Mouse (Mus musculus): ENCODE results near the gene Dph7.
A peak's percentile ranks its signal among the peaks of the same experiment; 100 is the strongest.

Gene Dph7

DNA sequence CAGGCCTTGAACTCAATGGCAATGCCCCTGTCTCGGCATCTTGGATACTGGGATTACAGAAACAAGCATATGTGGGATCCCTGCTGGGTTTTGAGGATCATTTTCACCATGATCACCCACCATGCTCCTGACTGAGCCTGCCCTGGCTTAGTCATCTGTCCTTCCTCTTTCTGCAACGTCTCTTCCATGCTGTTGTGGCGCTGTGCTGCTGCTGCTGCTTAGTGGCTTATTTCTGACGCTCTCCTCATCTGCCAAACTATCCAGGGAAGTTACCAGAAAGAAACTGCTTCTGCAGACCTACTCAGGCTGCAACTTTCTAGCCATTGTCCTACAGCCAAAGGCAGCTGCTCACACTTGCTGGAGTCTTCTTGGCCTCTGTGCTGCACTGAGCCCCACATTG, 8.2 kb downstream of the Dph7 start:
- no peak for DNase-seq (ENCODE audit: low spot score in 2 of 2)

DNA sequence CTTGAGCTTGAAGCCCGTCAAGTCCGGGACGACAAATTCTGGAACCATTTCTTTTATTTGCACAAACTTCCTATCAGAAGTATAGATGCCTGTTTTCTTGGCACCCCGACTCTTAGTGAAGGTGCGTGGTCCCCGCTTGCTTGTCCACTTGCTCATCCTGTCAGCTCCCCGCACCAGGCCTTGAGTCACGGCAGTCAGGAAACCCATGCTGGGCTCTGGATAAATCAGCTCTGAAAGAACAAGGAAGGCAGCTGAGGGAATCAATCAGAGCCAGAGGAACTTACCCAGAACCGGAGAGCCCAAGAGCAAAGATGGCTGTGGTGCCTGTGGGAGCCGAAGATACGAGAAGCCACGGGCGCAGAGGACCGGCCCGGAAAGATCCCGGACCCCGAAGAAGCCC, 12.3 kb downstream of the Dph7 start:
- DNase-seq (ENCODE audit: low spot score in 2 of 2): peak in 1 of 2 experiments; percentile 31

DNA sequence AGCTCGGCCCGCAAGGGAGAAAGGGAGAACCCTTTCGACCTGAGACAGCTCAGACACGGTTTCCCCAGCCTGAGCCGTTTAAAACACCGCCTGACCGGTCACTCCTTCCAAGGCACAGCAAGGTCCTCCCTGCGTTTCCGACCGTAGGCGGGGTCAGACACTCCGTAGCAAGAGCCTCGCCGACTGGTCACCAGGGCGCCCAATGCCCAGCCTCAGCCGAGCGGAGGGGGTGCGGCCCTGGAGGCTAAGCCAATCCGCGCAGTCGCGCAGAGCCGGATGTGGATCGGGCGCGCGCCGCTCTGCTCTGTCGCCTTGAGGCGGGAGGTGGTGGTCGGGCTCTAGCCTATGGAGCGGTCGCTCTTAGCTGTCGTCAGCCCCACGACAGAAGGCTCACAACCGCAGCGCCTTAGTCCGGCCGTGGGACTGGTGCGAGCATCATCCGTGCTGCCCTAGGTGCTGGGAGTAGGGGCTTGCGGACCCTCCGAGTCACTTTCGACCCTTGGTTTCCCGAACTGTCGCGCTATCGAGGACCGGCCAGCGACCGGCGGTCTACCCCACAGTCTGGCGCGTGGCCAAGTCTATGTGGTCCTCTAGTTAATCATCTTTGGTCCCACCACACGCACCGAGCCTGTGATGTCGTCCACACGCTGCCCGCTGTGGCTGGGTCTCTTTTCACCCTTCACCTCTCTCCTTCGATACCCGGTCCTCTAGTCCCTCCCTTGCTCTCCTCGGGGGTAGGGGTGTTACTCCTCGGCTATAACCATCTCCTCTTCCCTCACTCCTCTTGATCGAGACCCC, 12.9 kb downstream of the Dph7 start, which contains the start of gene Mrpl41:
Gene Mrpl41 (minus strand): TSS at position 193 of the 798 bp plus-strand sequence.
- peak; percentile 95 to 97 for DNase-seq (ENCODE audit: low spot score in 2 of 2)

DNA sequence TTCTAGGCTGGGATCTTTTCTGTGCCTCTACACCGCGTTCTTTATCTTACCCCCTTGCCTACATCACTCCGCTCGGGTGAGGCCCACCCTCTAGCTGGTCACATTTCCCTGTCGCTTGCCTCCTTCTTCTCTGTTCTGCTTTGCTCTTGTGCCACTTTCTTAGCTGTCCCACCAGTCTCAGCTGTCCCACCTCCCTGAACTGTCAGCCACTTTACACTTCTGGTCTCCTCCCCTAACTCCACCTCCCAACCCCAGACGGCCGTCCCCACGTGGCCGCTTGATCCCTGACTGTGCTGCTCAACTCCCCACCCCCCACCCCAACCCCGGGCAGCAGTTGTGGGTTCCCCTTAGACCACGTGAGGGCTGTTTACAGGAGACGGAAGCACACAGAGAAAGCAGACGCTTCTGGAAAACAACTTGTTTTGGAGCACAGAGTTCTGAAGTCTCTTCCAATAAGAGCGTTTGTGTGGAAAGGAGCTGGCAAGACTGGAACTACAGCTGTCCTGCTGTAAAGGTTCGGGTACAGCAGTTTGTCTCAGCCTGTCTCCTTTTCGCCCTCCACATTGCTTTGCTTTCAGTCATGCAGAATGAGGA, 13.6 kb downstream of the Dph7 start, which contains the start of gene Pnpla7:
Gene Pnpla7 (plus strand): TSS at position 330 of the 594 bp plus-strand sequence.
- DNase-seq (ENCODE audit: low spot score in 2 of 2): peak; percentile 65

DNA sequence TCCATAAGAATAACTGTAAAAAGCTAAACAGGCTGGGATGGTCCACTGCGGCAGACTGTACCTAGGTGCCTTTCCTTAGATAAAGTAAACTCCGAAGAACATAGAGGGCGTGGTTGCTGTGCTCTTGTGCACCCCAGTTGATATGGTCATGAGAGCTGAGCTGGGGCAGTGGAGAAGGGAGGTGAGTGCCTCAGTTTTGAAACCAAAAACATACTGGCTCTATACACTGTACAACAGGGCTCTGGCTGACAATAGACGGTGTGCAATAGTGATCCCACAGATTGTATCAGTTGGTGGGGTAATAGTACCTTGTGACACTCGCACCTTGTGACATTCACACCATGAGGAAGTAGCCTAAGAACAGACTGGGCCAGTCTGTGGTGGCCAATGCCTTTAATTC, 14.8 kb downstream of the Dph7 start:
- DNase-seq (ENCODE audit: low spot score in 2 of 2): no peak

DNA sequence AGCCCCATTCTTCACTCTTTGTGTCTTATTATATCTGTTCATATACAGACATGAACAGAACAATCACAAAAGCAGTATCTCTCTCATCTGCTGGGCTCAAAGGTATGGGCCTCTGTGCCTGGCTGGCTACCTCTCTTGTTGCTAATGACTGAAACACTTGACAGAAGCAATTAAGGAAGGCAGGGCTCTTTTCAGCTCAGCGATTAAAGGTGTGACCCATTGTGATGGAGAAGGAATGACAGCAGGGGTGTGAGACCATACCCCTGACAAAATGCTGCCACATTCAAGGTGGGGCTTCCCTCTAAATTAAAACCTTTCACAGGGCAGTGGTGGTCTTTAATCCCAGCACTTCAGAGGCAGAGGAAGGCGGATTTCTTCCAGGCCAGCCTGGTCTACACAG, 25.6 kb downstream of the Dph7 start:
- DNase-seq (ENCODE audit: low spot score in 2 of 2): no peak

DNA sequence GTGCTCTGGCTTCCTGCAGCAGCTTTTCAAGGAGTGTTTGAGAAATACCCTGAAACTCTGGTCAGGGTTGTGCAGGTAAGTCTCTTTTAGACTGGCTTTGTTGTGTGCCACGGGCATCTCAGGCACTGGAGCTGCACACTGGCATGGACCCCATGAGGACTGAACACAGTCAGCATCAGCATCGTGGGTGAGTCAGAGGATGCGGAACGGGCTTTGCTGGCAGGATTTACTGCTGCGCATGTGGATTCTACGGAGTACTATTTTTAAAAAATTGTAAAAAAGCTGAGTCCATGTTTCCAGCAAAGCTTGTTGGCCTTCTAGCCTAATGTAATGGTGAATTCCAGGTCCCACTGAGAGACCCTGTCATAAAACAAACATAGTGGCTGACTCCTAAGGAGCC, 33.1 kb downstream of the Dph7 start:
- peak in 1 of 2 experiments; percentile 40 for DNase-seq (ENCODE audit: low spot score in 2 of 2)

DNA sequence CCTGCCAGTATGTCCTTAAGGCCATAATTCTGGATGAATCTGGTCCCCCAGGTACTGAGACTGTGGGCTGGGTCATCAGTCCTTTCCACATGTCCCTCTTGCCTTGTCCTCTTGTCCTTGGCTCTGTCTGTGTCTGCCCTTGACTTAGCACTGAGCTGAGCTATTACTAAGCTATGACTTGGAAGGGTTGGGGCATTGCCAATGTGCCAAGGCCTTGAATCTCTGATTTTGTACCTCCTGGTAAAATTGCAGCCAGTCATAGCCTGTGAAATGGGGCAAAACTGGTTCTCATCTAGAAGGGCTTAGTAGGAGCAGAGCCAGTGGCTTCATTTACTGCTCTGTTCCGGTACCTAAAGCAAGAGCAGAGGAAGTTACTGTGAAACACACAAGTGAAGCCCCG, 34.3 kb downstream of the Dph7 start:
- no peak for DNase-seq (ENCODE audit: low spot score in 2 of 2)

DNA sequence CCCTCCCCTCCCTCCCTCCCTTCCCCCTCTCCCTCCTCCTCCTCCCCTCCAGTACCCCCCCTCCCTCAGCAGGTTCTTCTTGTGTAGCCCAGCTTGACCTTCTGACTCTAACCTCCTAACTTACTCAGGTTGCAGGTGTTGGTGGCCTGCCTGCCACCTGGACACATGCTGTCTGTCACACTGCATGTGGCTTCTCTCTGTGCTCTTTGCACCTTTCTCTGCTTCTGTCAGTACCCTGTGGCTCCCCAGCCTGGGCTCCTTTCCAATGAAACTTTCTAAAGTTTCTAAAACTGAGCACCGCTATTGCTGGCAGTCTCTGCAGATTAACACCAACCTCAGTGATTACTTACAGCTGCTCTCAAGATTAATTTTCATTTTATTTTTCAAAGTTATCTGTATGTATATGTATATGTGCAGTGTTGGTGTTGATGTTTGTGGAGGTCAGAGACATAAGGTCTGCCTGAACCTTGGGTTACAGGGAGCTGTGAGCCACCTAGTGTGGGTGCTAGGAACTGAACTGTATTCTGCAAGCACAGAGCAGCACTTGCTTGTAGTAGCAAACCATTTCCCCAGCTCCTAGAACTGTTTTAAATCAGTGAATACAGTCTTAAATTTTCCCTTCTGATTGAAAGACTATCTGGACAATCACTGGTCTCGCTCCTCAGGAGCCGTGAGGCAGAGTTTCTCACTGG, 38.5 kb downstream of the Dph7 start:
- DNase-seq (ENCODE audit: low spot score in 2 of 2): peak in 1 of 2 experiments; percentile 12

DNA sequence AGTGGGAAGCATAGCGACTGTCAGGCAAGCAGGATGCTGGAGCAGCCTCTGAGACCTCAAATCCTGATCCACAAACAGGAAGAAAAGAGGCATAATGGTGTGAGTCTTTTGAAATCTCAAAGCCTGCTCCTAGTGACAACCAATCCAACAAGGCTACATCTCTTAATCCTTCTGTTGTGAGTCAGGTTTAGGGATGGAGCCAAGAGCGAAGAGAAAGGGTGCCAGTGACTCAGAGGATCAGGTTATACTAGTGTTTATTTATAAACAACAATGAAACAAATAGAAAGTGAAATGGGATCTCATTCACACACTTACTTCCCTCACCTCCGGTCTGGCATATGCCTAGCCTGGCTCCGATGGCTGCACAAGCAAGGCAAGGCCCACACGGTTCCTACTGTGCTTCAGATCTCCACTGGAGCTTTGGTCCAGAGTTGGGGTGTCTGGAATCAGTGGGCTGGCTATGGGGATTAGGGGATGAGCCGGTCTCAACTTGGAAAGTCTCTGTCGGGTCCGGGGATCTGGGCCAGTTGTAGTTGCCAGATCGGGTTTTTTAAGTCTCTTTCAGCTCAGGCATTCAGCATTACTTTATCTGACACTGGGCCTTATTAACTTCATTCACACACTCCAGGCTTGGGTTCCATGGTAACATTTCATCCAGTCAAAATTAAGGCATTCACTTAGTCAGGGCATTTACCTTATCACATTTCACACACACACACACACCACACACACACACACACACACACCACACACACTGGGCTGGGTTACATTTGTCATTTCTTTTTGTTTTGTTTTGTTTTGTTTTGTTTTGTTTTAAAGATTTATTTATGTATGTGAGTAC, 42.0 kb downstream of the Dph7 start:
- no peak for DNase-seq (ENCODE audit: low spot score in 2 of 2)

DNA sequence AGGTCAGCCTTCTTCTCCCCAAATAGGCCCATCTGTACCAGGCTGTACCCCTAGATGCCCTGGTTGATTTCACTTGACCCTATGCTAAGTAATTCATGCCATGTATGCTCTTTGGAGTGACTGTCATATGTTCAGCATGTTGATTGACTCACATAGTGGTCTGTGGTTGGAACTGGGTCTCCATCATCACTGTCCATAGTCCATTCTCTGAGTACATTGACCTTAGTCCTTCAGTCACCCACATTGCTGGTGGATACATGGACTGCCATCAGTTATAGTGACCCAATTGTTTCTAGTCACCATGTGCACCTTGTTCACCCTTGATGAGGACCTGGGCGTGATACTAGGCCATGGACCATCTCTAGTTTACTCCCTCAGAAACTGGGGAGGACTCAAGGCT, 44.6 kb downstream of the Dph7 start:
- no peak for DNase-seq (ENCODE audit: low spot score in 2 of 2)

DNA sequence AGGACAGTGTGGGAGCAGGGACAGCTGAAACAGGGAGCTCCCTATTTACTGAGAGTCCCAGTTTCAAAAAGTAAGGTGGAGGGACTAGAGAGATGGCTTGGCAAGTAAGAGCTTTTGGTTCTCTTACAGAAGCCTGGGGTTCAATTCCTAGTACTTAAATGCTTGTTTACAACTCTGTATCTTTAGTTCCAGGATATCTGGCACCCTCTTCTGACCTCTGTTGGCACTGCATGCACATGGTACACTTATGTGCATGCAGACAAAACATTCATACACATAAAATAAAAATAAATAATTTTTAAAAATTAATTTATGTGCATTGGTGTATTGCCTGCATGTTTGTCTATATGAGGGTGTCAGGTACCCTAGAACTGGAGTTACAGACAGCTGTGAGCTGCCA, 46.0 kb downstream of the Dph7 start:
- DNase-seq (ENCODE audit: low spot score in 2 of 2): no peak
